Mouse (Mus musculus) ES-Bruce4 (cell line): ENCODE data around the gene Troap. TPM values are rescaled to one million over a fixed set of nuclear protein-coding genes. Genes with fewer than 3 reads are reported as not detected.
A peak's percentile ranks its signal among the peaks of the same experiment; 100 is the strongest.

Experiments used
- H3K27ac ChIP-seq: 2 replicates; pipeline ENCODE4 v1.5.1; 2012; ENCODE audit warnings: low read length, inconsistent platforms; ENCODE audit not compliant: insufficient read depth
- H3K27me3 ChIP-seq: 2 replicates; pipeline ENCODE4 v1.6.1; 2012; ENCODE audit warnings: mild to moderate bottlenecking, low read length, inconsistent platforms; ENCODE audit not compliant: control insufficient read depth, poor library complexity, insufficient read depth, severe bottlenecking
- H3K36me3 ChIP-seq: 2 replicates; pipeline ENCODE4 v1.6.1; 2012; ENCODE audit warnings: inconsistent platforms, mild to moderate bottlenecking, low read length, moderate library complexity; ENCODE audit not compliant: control insufficient read depth, poor library complexity, insufficient read depth, severe bottlenecking
- H3K4me1 ChIP-seq: one replicate; pipeline ENCODE4 v1.8.1; 2011; ENCODE audit warnings: low read length; ENCODE audit not compliant: control insufficient read depth, insufficient read depth
- H3K4me3 ChIP-seq: 2 replicates; pipeline ENCODE4 v1.5.1; 2011; ENCODE audit warnings: low read depth, mild to moderate bottlenecking, low read length
- H3K9ac ChIP-seq: 2 replicates; pipeline ENCODE4 v1.6.1; 2012; ENCODE audit warnings: low read depth, mild to moderate bottlenecking, inconsistent platforms; ENCODE audit not compliant: poor library complexity, severe bottlenecking
- H3K9me3 ChIP-seq: replicated peaks from 2 replicates; pipeline ENCODE4 v1.6.1; 2012; ENCODE audit warnings: mild to moderate bottlenecking, low read length, inconsistent platforms; ENCODE audit not compliant: control insufficient read depth, poor library complexity, insufficient read depth, severe bottlenecking
- CTCF ChIP-seq: IDR thresholded peaks from one replicate; pipeline ENCODE4 v1.8.1; 2011; ENCODE audit warnings: low read depth, low read length
- EP300 ChIP-seq: IDR thresholded peaks from 2 replicates; pipeline ENCODE4 v1.6.1; 2011; ENCODE audit warnings: low read depth, low read length; ENCODE audit not compliant: insufficient read depth
- POLR2A ChIP-seq: IDR thresholded peaks from one replicate; pipeline ENCODE4 v1.8.1; 2011; ENCODE audit warnings: low read length; ENCODE audit not compliant: insufficient read depth
- polyA plus RNA-seq: library from polyadenylated mRNA; stranded (reverse); fragments of >200 nt; gene quantifications from 2 replicates; pipeline ENCODE4 v1.2.4, GENCODE M21; 2011; ENCODE audit warnings: low read depth; ENCODE audit not compliant: missing spikeins, insufficient read depth, insufficient read length

Troap gene
- polyA plus RNA-seq, 1 experiment: 43.3 TPM

GRCm38 (mm10) chr15:99029619-99030584 is 44.5 kb upstream of the Troap start, which contains the start of gene Tuba1c:
Gene Tuba1c, plus strand, starts transcription at chr15:99029891.
- Histone ChIP-seq H3K4me1 (no peaks in the 10 kb centered on the region), H3K27me3 (no peaks in the 10 kb centered on the region), H3K27ac (peak within 1 kb of the TSS; percentile 95), H3K36me3 (peaks cover 23% of the 10 kb centered on the region), H3K9ac (peak within 1 kb of the TSS; percentile 95), H3K4me3 (peak within 1 kb of the TSS; percentile 84), H3K9me3 (no peaks in the 10 kb centered on the region)
- TF ChIP-seq CTCF (no peak), POLR2A (peak; percentile 97), EP300 (peak; percentile 75; the same call in 1 of the 2 replicates)

- no peaks in the 10 kb centered on the region for H3K9me3 ChIP-seq
- peak overlapping the region; percentile 47 for H3K27ac ChIP-seq
- H3K4me3 ChIP-seq: peak overlapping the region; percentile 84
- no peaks in the 10 kb centered on the region for H3K27me3 ChIP-seq
- peaks cover 32% of the 10 kb centered on the region for H3K36me3 ChIP-seq
- peaks cover 2% of the 10 kb centered on the region for H3K4me1 ChIP-seq
- H3K9ac ChIP-seq: peak overlapping the region; percentile 95
- TF ChIP-seq POLR2A: no peak
- no peak for TF ChIP-seq CTCF
- TF ChIP-seq EP300: no peak
Measured at GRCm38 (mm10) chr15:99030585-99031387, 43.6 kb upstream of the Troap start.

- H3K9me3 ChIP-seq: no peaks in the 10 kb centered on the region
- TF ChIP-seq EP300 (no peak), CTCF (no peak), POLR2A (no peak)
- H3K9ac ChIP-seq: peak overlapping the region; percentile 95
- H3K27me3 ChIP-seq: no peaks in the 10 kb centered on the region
- H3K27ac ChIP-seq: no peak overlapping the region
- peaks cover 37% of the 10 kb centered on the region for H3K36me3 ChIP-seq
- peaks cover 2% of the 10 kb centered on the region for H3K4me1 ChIP-seq
- H3K4me3 ChIP-seq: peak overlapping the region; percentile 84
Measured at GRCm38 (mm10) chr15:99031388-99031675, 43.0 kb upstream of the Troap start.

- no peaks in the 10 kb centered on the region for H3K27me3 ChIP-seq
- peak overlapping the region; percentile 95 for H3K9ac ChIP-seq
- H3K4me1 ChIP-seq: peaks cover 2% of the 10 kb centered on the region
- no peaks in the 10 kb centered on the region for H3K9me3 ChIP-seq
- 0 out of 2 replicates have a peak overlapping the region, but pooled peaks have one; percentile 18 for H3K27ac ChIP-seq
- TF ChIP-seq POLR2A: no peak
- peak overlapping the region; percentile 92 for H3K4me3 ChIP-seq
- peaks cover 43% of the 10 kb centered on the region for H3K36me3 ChIP-seq
Measured at GRCm38 (mm10) chr15:99032041-99032725, 42.2 kb upstream of the Troap start.

GRCm38 (mm10) chr15:99032726-99033250 is 41.6 kb upstream of the Troap start:
- no peak for TF ChIP-seq POLR2A
- no peak for TF ChIP-seq CTCF
- no peak for TF ChIP-seq EP300
- peak overlapping the region; percentile 95 for H3K9ac ChIP-seq
- H3K9me3 ChIP-seq: no peaks in the 10 kb centered on the region
- peak overlapping the region; percentile 92 for H3K4me3 ChIP-seq
- H3K4me1 ChIP-seq: peaks cover 2% of the 10 kb centered on the region
- no peaks in the 10 kb centered on the region for H3K27me3 ChIP-seq
- 0 out of 2 replicates have a peak overlapping the region, but pooled peaks have one; percentile 18 for H3K27ac ChIP-seq
- peaks cover 43% of the 10 kb centered on the region for H3K36me3 ChIP-seq
